Mouse (Mus musculus): ENCODE measurements around the gene Shisal2b. TPM values are rescaled to one million over a fixed set of nuclear protein-coding genes. Genes with fewer than 3 reads are reported as not detected.

Gene Shisal2b
- polyA plus RNA-seq, 1 experiment from 2014 or later: not detected

DNA sequence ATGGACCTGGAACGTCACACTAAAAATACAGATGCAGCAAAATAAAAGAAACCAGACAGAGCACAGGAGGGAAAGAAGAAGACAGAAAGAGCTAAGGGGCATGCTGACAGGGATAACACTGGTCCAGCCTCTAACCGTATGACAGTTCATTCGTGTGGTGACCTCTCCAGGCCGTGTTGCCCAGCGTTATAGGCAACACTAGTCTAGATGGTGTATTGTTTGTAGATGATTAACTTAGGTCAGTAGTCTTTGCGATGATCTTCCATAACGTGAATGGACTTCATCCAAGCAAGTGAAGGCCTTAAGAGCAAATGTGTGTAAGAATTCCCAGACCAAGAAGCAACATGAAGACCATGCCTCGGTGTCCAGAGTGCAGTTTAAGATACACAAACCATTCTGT, 64.6 kb downstream of the Shisal2b start:
- no peak overlapping the region for H3K4me3 ChIP-seq (ENCODE audit: low read depth, low read length)
- 89% methylated on average over 8 of the region's 8 CpGs for WGBS
- no peak overlapping the region for H3K27ac ChIP-seq (ENCODE audit: low read depth)
- DNase-seq (ENCODE audit: low spot score) (no peak), ATAC-seq (replicated peaks; ENCODE audit: low FRiP score, low TSS enrichment, low read depth) (no peak)
- peaks cover 46% of the 10 kb centered on the region for H3K36me3 ChIP-seq (ENCODE audit: control insufficient read depth, insufficient read depth, low read length)
- no peaks in the 10 kb centered on the region for H3K27me3 ChIP-seq (replicated peaks; ENCODE audit: control insufficient read depth, insufficient read depth, low read length)
- no peak overlapping the region for H3K4me2 ChIP-seq (ENCODE audit: low read length)
- H3K9ac ChIP-seq (ENCODE audit: low read length): no peak overlapping the region
- H3K9me3 ChIP-seq (ENCODE audit: control insufficient read depth, low read length): no peaks in the 10 kb centered on the region
- no peaks in the 10 kb centered on the region for H3K4me1 ChIP-seq (replicated peaks; ENCODE audit: control insufficient read depth, insufficient read depth, low read length)

Other genes with a start within 250 kb of the Shisal2b start
- 23.7 and 23.8 TPM in 2 replicates for gene Srek1ip1, start 71.4 kb downstream of the Shisal2b start, polyA plus RNA-seq (2014; fragmentation: Nextera tagmentation; extraction: Ambion mirVana)
- gene Cwc27, start 46.8 kb downstream of the Shisal2b start, polyA plus RNA-seq (2014; fragmentation: Nextera tagmentation; extraction: Ambion mirVana): 31.1 and 31.2 TPM in 2 replicates
- 2.2 and 2.7 TPM in 2 replicates for gene Rgs7bp, start 191.0 kb upstream of the Shisal2b start, polyA plus RNA-seq (2014; fragmentation: Nextera tagmentation; extraction: Ambion mirVana)
- gene 4933425L06Rik, start 218.2 kb upstream of the Shisal2b start, polyA plus RNA-seq (2014; fragmentation: Nextera tagmentation; extraction: Ambion mirVana): not detected in 2 replicates